Mouse (Mus musculus): ENCODE results near the gene Nrde2.

- no peak for TF ChIP-seq POLR2A (IDR thresholded peaks at IDR 0.05; ENCODE audit: extremely low read depth, insufficient read depth, low read length)
- no peak for TF ChIP-seq CTCF (IDR thresholded peaks at IDR 0.05; ENCODE audit: extremely low read depth, insufficient read depth, low read length)
These were observed 30.5 kb downstream of the Nrde2 start for GRCm38 (mm10) chr12:100128961-100129360.

Data from cortical plate, adult 2 months (tissue).